Mouse (Mus musculus) right cerebral cortex, postnatal 4 days (tissue): ENCODE measurements around the gene Adamts12.
A peak's percentile ranks its signal among the peaks of the same experiment; 100 is the strongest.

Experiments used
- DNase-seq: peaks from one replicate; pipeline ENCODE4 v3.0.0-alpha.2; 2022

Gene Adamts12

GRCm38 (mm10) chr15:11297960-11298359 lies 233.4 kb downstream of the Adamts12 start:
- no peak for DNase-seq

- DNase-seq, result no peak
Observed at GRCm38 (mm10) chr15:11317077-11317476, 252.5 kb downstream of the Adamts12 start.

GRCm38 (mm10) chr15:11320481-11320880 lies 255.9 kb downstream of the Adamts12 start:
- DNase-seq, result peak; percentile 46

DNA sequence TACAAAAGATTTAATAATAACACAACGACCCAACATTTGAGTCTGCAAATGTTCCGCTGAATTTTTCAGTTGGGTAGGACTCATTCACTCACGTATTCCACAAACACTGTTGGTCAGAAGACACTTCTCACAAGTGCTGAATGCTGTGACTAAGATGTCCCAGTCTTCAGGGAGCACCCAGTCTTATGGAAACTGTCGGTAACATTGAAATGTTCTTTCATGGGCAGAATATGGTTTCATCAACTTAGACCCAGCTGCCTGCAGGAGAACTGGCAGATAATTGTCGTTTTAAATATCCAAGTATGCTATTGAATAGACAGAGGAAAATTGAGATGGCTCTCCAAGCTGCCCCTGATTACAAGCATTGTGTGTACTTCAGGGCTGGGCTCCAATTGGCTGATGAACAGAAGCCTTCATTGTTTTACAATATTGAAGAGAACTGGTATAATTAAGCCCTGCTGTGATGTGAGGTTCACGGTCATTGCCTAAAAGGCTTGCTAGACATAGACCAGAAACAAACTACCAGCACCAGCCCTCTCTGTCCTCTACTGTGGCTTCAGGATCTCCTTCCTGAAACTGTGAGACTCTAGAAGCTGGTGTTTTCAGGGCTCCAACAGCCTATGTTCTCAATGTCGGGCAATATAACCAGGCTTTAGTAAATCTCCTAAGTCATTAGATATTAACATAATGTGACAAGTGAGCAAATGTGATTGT lies 275.0 kb downstream of the Adamts12 start:
- peak; percentile 11 for DNase-seq

DNA sequence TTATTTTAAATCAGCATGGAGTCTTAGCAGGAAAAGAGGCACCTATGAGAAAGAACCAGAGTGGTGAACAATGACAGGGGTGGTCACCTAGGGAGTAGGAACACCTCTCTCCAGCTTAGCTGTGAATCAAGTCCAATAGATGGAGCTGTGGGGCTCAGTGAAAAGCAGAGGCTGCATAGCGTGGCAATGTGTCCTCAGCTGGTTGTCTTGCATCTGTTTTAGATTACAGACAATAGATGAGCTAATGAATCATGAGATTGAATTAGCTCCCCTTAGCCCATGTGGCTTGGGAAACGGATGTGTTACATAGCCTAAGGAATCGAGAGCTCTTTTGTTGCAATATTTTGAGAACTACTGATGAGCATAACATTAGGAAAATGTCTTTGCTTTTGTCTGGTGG lies 291.3 kb downstream of the Adamts12 start:
- no peak for DNase-seq

GRCm38 (mm10) chr15:11357501-11357900 lies 292.9 kb downstream of the Adamts12 start:
- no peak for DNase-seq

- no peak for DNase-seq
Observed at GRCm38 (mm10) chr15:11360888-11361287, 296.3 kb downstream of the Adamts12 start.

GRCm38 (mm10) chr15:11361824-11362223 lies 297.2 kb downstream of the Adamts12 start:
- no peak for DNase-seq

- no peak for DNase-seq
Observed at GRCm38 (mm10) chr15:11364112-11364511, 299.5 kb downstream of the Adamts12 start.

DNA sequence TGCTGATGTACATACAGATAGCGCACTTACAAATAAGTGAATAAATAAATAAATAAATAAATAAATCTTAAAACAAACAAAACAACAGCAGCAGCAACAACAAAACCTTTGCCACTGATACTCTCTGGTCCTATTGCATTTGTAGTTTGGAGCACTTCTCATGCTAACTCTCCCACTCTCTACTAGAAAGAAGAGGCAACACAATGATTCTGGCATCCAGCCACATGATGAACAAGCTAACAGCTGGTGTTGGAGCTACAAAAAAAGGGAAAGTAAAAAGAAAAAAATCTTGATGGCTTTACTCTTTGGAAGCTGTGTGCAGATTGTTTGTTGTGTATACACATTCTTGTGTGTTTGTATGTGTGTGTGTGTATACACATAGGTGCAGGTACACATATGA lies 300.2 kb downstream of the Adamts12 start:
- DNase-seq, result peak; percentile 19

- DNase-seq, result no peak
Observed at GRCm38 (mm10) chr15:11369572-11369971, 305.0 kb downstream of the Adamts12 start.

GRCm38 (mm10) chr15:11370477-11371085 lies 306.0 kb downstream of the Adamts12 start:
- no peak for DNase-seq

DNA sequence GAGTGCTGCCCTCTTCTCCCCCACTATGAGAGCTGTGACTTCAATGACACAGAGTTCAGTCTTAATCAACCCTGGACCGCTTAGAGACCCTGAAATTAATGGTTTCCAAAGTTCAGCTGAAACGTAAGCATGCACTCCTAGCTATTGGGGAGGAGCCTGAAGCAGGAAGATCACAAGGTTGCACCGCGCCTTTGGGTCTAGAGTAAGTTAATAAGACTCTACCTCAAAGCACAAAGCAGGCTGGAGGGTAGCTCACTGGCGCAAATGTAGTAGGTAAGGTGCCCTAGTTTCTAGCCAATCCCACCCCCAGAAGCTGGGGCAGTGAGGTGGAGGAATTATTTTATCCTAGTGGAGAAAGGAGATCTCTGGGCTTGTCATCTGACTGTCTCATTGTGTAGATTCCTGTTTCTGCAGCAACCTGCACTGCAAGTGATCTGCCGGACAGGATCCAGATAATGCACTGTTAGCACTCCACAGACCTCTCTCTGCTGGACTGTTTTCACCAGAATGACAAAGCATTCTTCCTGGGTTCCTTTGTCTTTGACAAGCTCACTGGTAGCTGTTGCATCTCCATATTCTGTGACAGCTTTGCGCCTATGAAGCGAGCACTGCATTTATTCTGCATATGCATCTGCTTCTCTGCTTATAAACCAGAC lies 315.0 kb downstream of the Adamts12 start:
- no peak for DNase-seq

DNA sequence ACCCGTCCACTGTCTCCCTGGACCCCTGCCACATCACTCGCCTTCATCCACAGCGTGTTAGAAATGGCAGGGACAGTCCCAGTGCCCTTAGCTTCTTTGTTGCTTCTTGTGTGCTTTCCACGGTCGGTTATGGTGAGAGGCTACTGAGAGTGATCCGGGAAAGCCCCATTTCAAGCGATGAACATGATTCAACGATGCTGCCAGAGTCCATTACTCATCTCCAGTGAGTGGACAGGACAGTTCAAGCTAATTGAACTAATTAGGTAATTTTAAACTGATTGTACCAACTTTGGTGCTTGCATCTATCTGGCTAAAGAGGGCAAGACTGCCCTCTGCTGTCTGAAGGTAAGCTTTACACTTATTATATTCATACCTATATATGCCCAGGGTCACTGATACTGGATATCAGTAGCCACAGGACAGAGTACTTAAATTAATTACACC lies 315.5 kb downstream of the Adamts12 start:
- peak; percentile 16 for DNase-seq

- no peak for DNase-seq
Observed at GRCm38 (mm10) chr15:11380616-11381015, 316.0 kb downstream of the Adamts12 start.

GRCm38 (mm10) chr15:11382585-11382984 lies 318.0 kb downstream of the Adamts12 start:
- DNase-seq, result no peak

- DNase-seq, result no peak
Observed at GRCm38 (mm10) chr15:11383796-11384195, 319.2 kb downstream of the Adamts12 start.

GRCm38 (mm10) chr15:11392903-11393302 lies 328.3 kb downstream of the Adamts12 start:
- no peak for DNase-seq

- DNase-seq, result no peak
Observed at GRCm38 (mm10) chr15:11396421-11396820, 331.8 kb downstream of the Adamts12 start.
